Mouse (Mus musculus) 416B (cell line): ENCODE data around the gene Olfr145.

ENCODE experiments used
- DNase-seq: peaks from one replicate; pipeline ENCODE4 v3.0.0; 2011; ENCODE audit warnings: low read depth

Olfr145 gene

DNA sequence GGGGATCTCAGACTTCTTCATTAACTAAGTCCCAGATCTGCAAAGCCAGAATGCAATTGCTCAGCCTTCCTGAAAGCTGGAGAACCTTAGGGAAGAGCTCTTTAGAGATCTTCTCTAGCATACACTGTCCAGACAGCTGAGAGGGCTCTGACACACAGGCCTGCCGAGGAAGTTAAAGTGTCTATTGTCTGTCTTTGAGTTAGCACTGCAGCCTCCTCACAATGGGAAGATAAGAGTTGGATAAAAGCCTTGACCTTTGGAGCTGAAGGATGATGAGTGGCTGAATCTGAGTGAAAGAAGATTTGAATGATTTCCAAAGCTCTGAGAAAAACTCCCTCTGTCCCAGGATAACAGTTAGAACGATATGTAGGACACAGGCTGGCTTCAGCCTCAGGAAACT is at the start of gene Olfr145:
Gene Olfr145, plus strand, starts transcription at position 64 of the 400 bp plus-strand sequence.
- DNase-seq, result no peak

DNA sequence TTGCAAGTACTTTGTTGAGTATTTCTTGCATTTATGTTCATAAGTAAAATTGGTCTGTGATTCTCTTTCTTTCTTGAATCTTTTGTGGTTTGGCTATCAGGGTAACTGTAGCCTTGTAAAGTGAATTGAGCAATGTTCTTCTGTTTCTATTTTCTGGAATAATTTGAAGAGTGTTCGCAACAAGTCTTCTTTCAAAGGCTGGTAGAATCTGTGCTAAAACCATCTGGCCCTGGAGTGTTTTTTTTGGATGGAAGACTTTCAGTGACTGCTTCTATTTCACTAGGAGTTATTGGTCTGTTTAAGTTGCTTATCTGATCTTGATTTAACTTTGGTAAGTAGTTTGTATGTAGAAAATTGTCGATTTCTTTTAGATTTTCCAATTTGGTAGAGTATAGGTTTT is 47.3 kb upstream of the Olfr145 start:
- no peak for DNase-seq

DNA sequence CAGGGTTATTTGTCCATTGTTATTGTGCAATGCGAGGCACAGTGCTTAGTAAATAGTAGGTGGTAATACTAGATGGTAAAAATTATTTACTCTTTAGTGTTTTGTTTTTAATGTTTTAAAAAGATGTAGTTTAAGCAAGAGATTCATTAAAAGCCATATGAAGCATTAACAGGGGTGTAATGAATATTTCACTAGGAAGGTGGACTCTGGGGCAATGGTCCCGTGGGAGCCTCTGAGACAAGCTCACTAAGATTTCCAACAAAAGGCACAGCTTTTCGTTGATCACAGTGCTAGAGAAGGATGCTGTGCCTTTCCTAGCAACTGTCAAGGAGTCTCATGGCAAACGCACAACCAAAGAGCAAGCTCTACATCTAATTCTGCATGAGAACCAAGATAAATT is 42.6 kb upstream of the Olfr145 start, which contains the start of gene Olfr877:
Gene Olfr877, plus strand, starts transcription at position 301 of the 400 bp plus-strand sequence.
- DNase-seq, result no peak

- no peak for DNase-seq
Measured at GRCm38 (mm10) chr9:37863325-37863724, 33.2 kb upstream of the Olfr145 start.

DNA sequence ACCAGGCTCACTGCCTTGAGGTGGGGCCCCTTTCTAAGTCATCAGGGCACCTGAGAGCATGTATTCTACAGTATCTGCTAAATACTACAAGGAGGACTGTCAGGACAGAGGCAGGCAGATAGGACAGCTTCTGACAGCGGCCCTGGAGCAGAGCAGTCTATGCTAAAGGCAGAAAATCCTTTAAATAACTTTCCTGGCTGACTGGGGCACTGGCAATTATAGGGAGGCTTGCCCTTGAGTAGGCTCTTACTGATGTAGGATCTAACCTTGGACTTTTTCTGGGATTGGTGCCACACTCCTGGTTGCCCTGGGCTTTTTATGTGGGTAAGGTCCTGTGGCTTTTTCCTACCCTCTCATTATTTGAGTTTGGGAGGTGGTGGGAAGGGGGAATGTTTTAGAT is 26.3 kb upstream of the Olfr145 start:
- DNase-seq, result no peak

GRCm38 (mm10) chr9:37871097-37871496 is 25.4 kb upstream of the Olfr145 start:
- no peak for DNase-seq

- DNase-seq, result no peak
Measured at GRCm38 (mm10) chr9:37871536-37871935, 25.0 kb upstream of the Olfr145 start.

DNA sequence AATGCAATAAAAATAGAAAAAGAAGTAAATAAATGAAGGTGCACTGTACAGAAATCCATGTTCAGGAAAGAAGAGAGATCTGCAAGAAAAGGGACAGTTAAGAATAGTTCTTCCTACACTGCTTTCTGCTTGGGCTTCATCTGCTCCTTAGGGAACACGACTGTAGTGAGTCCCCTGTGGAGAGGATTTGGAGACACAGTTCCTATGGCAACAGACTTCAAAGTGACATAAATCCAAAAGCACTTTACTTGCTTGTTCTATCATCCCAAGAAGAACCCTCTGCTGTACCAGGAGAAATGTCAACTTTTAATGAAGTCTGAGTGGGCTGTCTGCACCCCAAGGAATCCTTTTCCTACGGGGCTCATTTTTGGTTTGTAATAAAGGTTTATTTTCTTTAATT is 5.6 kb upstream of the Olfr145 start:
- DNase-seq, result no peak

GRCm38 (mm10) chr9:37905555-37905954 is 9.0 kb downstream of the Olfr145 start:
- no peak for DNase-seq

DNA sequence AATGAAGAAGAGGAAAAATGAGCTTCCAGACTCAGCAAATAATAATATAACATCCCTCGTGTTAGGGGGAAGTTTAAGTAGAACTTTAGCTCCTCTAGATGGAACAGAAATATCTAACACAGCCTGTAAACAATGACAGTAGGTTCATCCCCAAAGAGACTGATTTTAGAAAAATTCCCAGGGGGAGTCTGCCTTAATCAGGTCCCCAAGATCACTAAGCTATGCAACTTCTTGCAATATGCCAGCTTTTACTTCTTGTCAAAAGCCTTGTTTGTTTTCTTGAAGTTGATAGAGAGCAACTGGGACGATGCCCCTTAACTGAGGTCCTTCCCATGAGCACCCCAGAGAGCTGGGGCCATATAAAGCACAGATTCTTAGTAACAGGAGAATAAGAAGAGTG is 21.0 kb downstream of the Olfr145 start, which contains the start of gene Olfr878:
Gene Olfr878, plus strand, starts transcription at position 301 of the 400 bp plus-strand sequence.
- DNase-seq, result no peak

DNA sequence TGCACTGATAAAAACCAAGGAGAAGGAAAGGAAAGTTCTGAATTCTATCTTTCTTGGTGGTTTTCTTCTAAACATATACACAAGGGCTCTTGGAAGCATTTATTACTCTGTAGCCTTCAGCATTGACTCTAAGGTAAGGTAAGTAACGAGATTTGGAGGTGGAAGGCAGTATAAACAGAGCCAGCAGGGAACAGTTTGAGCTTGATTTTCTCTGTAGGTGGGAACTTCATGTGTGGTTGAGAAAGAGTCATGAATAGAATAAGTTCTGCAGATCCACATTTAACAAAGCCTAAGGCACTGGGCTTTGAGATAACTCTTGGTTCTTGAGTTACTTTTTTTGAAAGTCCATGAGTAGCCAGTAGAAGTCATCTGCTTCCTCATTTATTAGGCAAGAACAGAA is 21.5 kb downstream of the Olfr145 start:
- no peak for DNase-seq

DNA sequence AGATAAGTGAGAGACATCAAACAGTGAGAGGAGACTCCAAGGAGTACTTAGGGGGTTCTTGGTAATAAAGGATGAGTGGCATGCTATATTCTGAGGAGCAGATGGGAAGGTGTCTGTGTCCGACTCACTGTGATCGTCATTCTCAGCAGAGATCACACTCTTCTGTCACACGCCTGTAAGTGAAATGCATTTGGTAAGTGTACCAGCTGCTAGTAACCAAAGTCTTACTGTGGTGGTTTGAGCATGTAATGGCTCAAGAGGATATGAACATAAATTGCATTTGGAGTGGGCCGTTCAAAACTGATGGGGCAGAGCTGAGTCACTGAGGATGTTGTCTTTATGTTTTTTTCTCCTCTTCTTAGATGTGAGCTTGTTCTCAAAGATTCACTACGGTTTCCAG is 27.7 kb downstream of the Olfr145 start:
- no peak for DNase-seq

DNA sequence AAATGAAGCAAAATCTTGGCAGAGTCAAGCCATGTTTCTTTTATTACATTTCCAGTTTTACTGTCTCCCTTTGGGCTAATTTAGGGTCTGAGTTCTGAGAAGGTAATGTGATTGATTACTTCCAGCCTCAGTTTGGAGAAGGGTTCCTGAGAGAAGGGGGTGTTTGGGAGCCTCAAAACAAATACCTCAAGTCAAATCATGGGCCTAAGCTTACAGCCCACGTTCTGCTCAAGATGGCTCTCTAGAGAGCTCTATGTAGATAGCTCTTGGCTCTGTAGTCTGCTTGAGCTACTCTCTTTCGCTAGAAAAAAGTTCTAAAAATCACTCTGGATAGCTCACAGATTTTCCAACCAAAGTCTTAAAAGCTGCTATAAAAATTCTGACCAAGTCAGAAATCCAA is 28.9 kb downstream of the Olfr145 start:
- DNase-seq, result no peak

DNA sequence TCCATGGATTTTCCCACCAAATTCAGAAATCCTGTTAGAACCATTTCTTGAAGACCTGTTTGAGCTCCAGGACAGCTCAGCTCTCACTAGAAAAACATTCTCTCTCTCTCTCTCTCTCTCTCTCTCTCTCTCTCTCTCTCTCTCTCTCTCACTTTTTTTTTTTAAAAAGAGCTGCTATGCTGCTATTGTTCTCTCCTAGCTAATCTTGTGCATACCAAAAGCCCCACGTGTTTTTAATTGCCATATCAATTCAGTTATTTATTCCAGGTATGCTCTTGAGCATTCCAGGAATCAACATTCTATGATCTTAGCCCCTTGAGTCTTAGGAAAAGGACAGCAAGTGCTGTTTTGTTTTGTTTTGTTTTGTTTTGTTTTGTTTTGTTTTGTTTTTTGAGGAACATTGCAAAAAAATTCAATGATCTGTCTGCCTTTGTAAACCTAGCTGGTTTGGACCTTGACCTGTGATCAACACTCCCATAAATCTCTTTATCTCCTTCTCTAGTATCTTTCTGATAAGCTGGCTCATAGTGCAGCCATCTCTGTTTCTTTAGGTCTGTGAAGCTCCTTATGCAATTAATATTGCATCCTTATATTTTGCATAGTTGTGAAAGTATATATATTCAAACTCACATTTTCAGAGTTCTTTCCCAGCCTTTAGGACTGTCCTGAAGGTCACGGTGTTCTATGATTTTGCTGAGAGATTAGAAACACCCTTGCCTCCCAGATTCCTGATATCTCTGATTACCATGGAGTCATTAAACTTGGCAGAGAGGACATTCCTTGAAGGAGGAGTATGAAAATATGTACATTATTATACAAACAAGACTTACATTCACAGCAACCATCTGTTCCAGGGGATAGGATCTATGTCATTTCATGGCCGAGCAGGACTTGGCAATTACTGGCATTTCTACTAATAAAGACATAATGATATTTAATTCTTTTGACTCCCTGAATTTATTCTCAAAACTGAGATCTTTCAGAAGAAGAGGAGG is 29.8 kb downstream of the Olfr145 start:
- no peak for DNase-seq

DNA sequence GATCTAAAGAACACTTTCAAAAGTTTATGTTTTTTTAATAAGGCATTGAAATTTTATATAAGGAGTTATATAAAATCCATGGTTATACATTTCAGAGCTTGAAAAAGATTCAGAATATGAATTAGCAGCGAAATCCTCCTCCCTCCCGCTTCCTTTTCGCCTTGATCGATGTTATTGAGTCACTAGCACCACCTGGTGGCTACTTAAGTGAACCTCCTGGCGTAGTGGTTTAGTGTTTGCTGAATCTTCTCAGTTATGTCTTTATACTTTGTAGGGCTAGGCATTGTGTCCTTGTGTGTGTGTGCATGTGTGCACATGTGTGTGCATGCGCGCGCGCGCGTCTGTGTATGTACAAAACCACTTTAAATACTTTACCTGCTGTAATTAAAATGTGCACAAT is 36.0 kb downstream of the Olfr145 start:
- DNase-seq, result peak; percentile 79

- DNase-seq, result no peak
Measured at GRCm38 (mm10) chr9:37934146-37934545, 37.6 kb downstream of the Olfr145 start.

GRCm38 (mm10) chr9:37941167-37941566 is 44.6 kb downstream of the Olfr145 start:
- no peak for DNase-seq
